Mouse (Mus musculus): ENCODE results near the gene Atp23. TPM values are rescaled to one million over a fixed set of nuclear protein-coding genes. Genes with fewer than 3 reads are reported as not detected.

Gene Atp23
- polyA plus RNA-seq (2015; fragmentation: Nextera tagmentation; extraction: Ambion mirVana) = 9.2 and 11.9 TPM in 2 replicates

DNA sequence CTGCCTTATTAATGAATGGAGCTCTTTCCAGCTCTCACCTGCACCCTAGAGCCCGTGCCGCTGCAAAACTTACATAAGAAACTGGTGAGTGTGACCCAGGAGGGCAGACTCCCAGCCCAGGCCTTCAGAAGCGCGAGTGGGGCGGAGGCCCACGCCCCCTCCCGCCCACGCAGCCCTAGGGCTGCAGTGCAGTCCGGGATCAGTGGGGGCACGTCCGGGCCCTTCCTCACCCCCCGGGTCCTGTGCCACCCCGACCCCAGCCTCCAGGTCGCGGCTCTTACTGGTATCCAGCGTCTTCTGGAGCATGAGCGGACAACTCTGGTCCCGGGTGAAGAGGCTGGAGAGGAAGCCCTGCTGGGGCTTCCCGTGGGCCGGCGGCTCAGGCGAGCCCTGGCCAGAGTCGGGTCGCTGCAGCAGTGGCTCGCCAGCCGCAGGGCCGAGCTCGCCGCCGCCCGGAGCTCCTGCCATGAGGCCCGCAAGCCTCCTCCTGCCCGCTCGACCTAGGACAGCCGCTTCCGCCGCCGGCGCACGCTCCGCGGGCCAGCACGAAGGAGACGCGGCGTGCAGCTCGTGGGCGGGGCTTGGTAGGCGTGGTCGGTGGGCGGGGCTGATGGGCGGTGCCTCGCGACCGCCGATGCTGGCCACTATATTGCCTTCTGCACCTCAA is at the start of gene Atp23:
Gene Atp23, minus strand, starts transcription at position 535 of the 667 bp plus-strand sequence.
- peak; percentile 79 for ATAC-seq (replicated peaks)
- Histone ChIP-seq H3K36me3 (peaks cover under 1% of the 10 kb centered on the region; the same call in 1 of the 2 replicates), H3K4me3 (peak within 1 kb of the TSS; percentile 64), H3K4me2 (replicated peaks) (peak within 1 kb of the TSS; percentile 82), H3K27ac (replicated peaks) (no peak within 1 kb of the TSS), H3K27me3 (no peaks in the 10 kb centered on the region), H3K9me3 (no peaks in the 10 kb centered on the region), H3K4me1 (peaks cover 10% of the 10 kb centered on the region), H3K9ac (replicated peaks) (peak within 1 kb of the TSS; percentile 70)
- WGBS = under 1% methylated on average over 56 of the region's 56 CpGs

- WGBS = 88% methylated on average over 4 of the region's 4 CpGs
- H3K36me3 ChIP-seq = no peaks in the 10 kb centered on the region
- no peak overlapping the region for H3K4me3 ChIP-seq
- no peak overlapping the region for H3K9ac ChIP-seq (replicated peaks)
- no peaks in the 10 kb centered on the region for H3K9me3 ChIP-seq
- no peaks in the 10 kb centered on the region for H3K27me3 ChIP-seq
- H3K4me1 ChIP-seq = 0 out of 2 replicates have a peak, but pooled peaks cover 5% of the 10 kb centered on the region
- no peak overlapping the region for H3K4me2 ChIP-seq (replicated peaks)
- ATAC-seq (replicated peaks) = no peak
- H3K27ac ChIP-seq (replicated peaks) = no peak overlapping the region
Measured at GRCm38 (mm10) chr10:126950572-126950971, 49.4 kb upstream of the Atp23 start.

DNA sequence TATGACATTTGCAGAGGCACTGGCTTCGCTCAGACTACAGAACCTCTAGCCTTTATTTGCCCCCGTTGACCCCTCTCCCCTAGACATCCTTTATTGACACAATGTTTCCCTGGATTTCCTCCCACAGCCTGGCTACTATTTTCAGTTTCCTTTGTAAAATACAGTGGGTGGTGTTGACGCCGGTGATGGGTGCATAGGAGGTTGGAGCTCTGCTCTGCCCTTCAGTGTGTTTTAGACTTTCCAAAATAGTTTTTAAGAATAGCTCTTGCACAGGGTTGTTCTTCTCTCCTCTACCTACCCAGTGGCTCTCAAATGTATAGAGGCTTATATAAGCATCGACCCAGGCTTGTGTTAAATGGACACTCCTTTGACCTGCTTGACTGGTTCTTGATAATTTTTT is 48.7 kb upstream of the Atp23 start:
- H3K36me3 ChIP-seq = no peaks in the 10 kb centered on the region
- no peaks in the 10 kb centered on the region for H3K9me3 ChIP-seq
- H3K9ac ChIP-seq (replicated peaks) = no peak overlapping the region
- no peaks in the 10 kb centered on the region for H3K27me3 ChIP-seq
- H3K4me2 ChIP-seq (replicated peaks) = no peak overlapping the region
- H3K4me1 ChIP-seq = 0 out of 2 replicates have a peak, but pooled peaks cover 5% of the 10 kb centered on the region
- H3K4me3 ChIP-seq = no peak overlapping the region
- no peak for ATAC-seq (replicated peaks)
- 76% methylated on average over 5 of the region's 5 CpGs for WGBS
- no peak overlapping the region for H3K27ac ChIP-seq (replicated peaks)

GRCm38 (mm10) chr10:126945531-126945930 is 44.4 kb upstream of the Atp23 start:
- WGBS = 92% methylated on average over 5 of the region's 5 CpGs
- Histone ChIP-seq H3K36me3 (no peaks in the 10 kb centered on the region), H3K27me3 (no peaks in the 10 kb centered on the region)

GRCm38 (mm10) chr10:126940949-126941348 is 39.8 kb upstream of the Atp23 start:
- Histone ChIP-seq H3K36me3 (no peaks in the 10 kb centered on the region), H3K4me3 (no peak overlapping the region), H3K27me3 (no peaks in the 10 kb centered on the region), H3K9ac (replicated peaks) (no peak overlapping the region), H3K27ac (replicated peaks) (no peak overlapping the region), H3K4me1 (peaks cover 4% of the 10 kb centered on the region; the same call in 1 of the 2 replicates), H3K9me3 (no peaks in the 10 kb centered on the region), H3K4me2 (replicated peaks) (no peak overlapping the region)
- ATAC-seq (replicated peaks) = no peak
- 81% methylated on average over 7 of the region's 7 CpGs for WGBS

More at GRCm38 (mm10) chr10:126945531-126945930, 44.4 kb upstream of the Atp23 start:
- Histone ChIP-seq H3K4me2 (replicated peaks) (no peak overlapping the region), H3K4me3 (no peak overlapping the region), H3K27ac (replicated peaks) (no peak overlapping the region), H3K9ac (replicated peaks) (no peak overlapping the region), H3K9me3 (no peaks in the 10 kb centered on the region), H3K4me1 (no peaks in the 10 kb centered on the region)
- ATAC-seq (replicated peaks) = no peak

- no peaks in the 10 kb centered on the region for H3K36me3 ChIP-seq
- H3K4me1 ChIP-seq = peaks cover 24% of the 10 kb centered on the region
- 0 out of 2 replicates have a peak, but pooled peaks have one; percentile 33 for ATAC-seq (replicated peaks)
- H3K4me2 ChIP-seq (replicated peaks) = no peak overlapping the region
- peak overlapping the region; percentile 10; the same call in 1 of the 2 replicates for H3K9ac ChIP-seq (replicated peaks)
- no peak overlapping the region for H3K4me3 ChIP-seq
- no peaks in the 10 kb centered on the region for H3K27me3 ChIP-seq
- peak overlapping the region; percentile 71 for H3K27ac ChIP-seq (replicated peaks)
- H3K9me3 ChIP-seq = no peaks in the 10 kb centered on the region
- 48% methylated on average over 18 of the region's 18 CpGs for WGBS
Measured at GRCm38 (mm10) chr10:126935556-126936381, 34.6 kb upstream of the Atp23 start.

DNA sequence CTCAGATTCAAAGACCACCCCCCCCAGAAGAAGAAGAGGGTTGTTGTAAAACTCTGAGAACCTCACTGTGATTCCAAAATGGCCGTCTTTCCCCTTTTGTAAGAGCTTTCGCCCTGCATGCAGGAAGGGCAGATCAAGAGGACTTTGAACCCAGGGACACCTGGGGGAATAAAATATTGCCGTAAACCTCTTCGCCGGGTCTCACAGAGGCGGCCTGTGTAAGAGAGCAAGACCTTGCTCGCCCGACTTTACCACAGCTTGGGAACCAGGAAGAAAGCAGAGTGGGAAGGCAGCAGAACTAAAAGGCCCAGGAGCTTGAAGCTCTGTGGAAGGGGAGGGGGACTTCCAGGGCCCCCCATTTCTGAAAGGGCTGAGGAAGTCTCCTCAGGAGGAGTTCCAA is 34.0 kb upstream of the Atp23 start:
- Histone ChIP-seq H3K4me3 (no peak overlapping the region), H3K4me2 (replicated peaks) (no peak overlapping the region), H3K9me3 (no peaks in the 10 kb centered on the region), H3K27me3 (no peaks in the 10 kb centered on the region), H3K36me3 (no peaks in the 10 kb centered on the region), H3K9ac (replicated peaks) (peak overlapping the region; percentile 10; the same call in 1 of the 2 replicates), H3K4me1 (peaks cover 30% of the 10 kb centered on the region), H3K27ac (replicated peaks) (peak overlapping the region; percentile 71)
- WGBS = 87% methylated on average over 8 of the region's 8 CpGs
- no peak for ATAC-seq (replicated peaks)

DNA sequence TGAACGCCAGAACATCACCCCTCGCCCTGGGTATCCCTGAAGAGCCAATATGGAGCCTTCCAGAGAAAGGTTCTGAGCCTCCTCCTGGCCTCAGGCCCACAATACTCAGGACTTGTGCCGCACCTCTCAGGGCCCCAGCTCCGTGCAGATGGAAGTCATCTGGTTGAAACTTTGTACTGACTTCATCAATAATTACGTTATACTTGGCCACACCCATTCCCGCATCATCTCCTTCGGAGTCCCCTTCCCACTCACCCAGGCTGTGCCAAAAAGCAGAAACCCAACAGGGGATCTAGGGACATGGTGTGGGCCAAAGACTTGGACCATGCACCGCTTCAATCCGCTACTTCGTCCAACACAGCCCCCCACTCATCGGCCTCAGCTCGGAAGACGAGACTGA is 33.4 kb upstream of the Atp23 start:
- Histone ChIP-seq H3K4me2 (replicated peaks) (no peak overlapping the region), H3K27ac (replicated peaks) (no peak overlapping the region), H3K4me1 (peaks cover 36% of the 10 kb centered on the region), H3K4me3 (no peak overlapping the region), H3K27me3 (no peaks in the 10 kb centered on the region), H3K9ac (replicated peaks) (no peak overlapping the region), H3K36me3 (no peaks in the 10 kb centered on the region), H3K9me3 (no peaks in the 10 kb centered on the region)
- 94% methylated on average over 13 of the region's 13 CpGs for WGBS
- no peak for ATAC-seq (replicated peaks)

- no peak overlapping the region for H3K4me3 ChIP-seq
- no peaks in the 10 kb centered on the region for H3K36me3 ChIP-seq
- H3K9ac ChIP-seq (replicated peaks) = no peak overlapping the region
- H3K4me2 ChIP-seq (replicated peaks) = no peak overlapping the region
- no peak for ATAC-seq (replicated peaks)
- H3K9me3 ChIP-seq = no peaks in the 10 kb centered on the region
- peaks cover 64% of the 10 kb centered on the region for H3K4me1 ChIP-seq
- no peaks in the 10 kb centered on the region for H3K27me3 ChIP-seq
- H3K27ac ChIP-seq (replicated peaks) = peak overlapping the region; percentile 90
Measured at GRCm38 (mm10) chr10:126931760-126932139, 30.6 kb upstream of the Atp23 start.

DNA sequence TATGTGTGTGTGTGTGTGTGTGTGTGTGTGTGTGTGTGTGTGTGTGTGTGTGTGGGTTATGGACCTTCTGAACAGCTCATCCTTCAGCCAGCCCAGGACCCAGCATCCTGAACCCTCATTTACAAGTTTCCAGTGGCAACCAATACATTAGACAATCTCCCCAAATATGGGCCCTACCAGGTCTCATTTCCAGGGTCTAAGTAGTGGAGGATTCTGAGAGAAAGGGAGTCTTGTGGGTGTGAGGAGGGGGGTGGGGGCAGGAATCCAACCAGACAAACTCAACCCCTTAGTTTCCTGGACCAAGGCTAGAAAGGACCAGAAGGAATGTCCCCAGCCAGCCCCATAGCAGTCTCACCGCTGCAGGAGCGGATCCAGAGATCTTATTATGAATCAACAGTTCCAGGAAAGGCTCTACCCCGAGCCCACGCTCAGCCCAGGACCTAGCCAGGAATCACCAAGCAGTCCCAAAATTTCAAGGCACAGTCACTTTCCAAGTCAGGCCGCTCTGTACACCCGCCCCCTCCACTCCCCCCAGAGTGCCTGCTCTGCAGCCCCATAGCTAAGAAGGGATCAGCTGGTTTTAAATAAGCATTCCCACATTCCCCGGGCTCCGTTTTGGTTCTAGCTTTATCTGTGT is 30.1 kb upstream of the Atp23 start:
- peaks cover 67% of the 10 kb centered on the region for H3K4me1 ChIP-seq
- no peaks in the 10 kb centered on the region for H3K9me3 ChIP-seq
- H3K36me3 ChIP-seq = no peaks in the 10 kb centered on the region
- no peak overlapping the region for H3K4me3 ChIP-seq
- peak overlapping the region; percentile 90 for H3K27ac ChIP-seq (replicated peaks)
- no peak for ATAC-seq (replicated peaks)
- 55% methylated on average over 8 of the region's 8 CpGs for WGBS
- no peak overlapping the region for H3K4me2 ChIP-seq (replicated peaks)
- H3K9ac ChIP-seq (replicated peaks) = no peak overlapping the region
- H3K27me3 ChIP-seq = no peaks in the 10 kb centered on the region

- peak; percentile 26 for ATAC-seq (replicated peaks)
- peak overlapping the region; percentile 42 for H3K9ac ChIP-seq (replicated peaks)
- H3K27me3 ChIP-seq = no peaks in the 10 kb centered on the region
- peaks cover 60% of the 10 kb centered on the region for H3K4me1 ChIP-seq
- H3K4me2 ChIP-seq (replicated peaks) = peak overlapping the region; percentile 14; the same call in 1 of the 2 replicates
- H3K4me3 ChIP-seq = no peak overlapping the region
- WGBS = 13% methylated on average over 15 of the region's 15 CpGs
- no peaks in the 10 kb centered on the region for H3K9me3 ChIP-seq
- peak overlapping the region; percentile 90 for H3K27ac ChIP-seq (replicated peaks)
- H3K36me3 ChIP-seq = no peaks in the 10 kb centered on the region
Measured at GRCm38 (mm10) chr10:126930270-126931121, 29.3 kb upstream of the Atp23 start.

Data from forebrain, embryonic 15.5 days (tissue).